Mouse (Mus musculus) embryo, embryonic 9.5 days (tissue): ENCODE data around the gene Rras.
A peak's percentile ranks its signal among the peaks of the same experiment; 100 is the strongest.

Source experiments
- DNase-seq: peaks from one replicate; pipeline ENCODE4 v3.0.0-alpha.2; 2017; ENCODE audit errors: extremely low spot score

Gene Rras

DNA sequence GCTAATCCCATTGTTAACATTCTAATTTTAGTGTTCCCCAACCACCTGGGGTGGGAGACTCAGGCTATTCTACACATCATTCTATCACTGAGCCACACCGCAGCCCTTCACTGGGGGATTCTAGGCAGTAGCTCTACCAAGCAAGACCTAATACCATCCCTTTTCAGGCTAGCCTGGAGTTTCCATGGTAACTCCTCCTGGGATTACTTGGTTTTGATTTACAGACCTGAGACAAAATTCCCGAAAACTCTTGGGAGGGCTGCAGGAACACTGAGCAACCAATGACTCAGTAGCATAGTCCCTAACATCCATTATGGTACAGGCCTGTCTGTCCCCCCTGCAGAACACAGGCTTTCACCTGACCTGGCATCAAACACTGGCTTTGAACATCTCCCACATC lies 8.5 kb downstream of the Rras start:
- no peak for DNase-seq

DNA sequence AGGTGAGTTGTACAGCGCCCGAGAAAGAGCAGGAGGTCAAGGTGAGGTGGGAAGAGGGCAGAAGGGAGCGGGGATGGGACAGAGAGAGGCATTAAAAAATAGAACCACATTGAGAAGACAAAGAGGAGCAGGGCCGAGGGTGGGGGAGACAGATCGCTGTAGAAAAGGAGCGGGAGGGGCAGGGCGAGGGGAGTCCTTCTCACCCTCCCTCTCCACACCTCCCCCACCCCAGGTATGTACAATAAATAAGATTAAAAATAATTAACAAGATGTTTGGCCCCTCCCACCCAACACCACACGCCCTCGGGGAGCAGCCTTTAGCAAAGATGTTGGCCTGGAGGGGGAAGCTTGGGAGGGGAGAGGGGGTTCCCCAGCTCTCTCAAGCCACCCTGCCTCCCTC lies 10.0 kb downstream of the Rras start:
- no peak for DNase-seq

DNA sequence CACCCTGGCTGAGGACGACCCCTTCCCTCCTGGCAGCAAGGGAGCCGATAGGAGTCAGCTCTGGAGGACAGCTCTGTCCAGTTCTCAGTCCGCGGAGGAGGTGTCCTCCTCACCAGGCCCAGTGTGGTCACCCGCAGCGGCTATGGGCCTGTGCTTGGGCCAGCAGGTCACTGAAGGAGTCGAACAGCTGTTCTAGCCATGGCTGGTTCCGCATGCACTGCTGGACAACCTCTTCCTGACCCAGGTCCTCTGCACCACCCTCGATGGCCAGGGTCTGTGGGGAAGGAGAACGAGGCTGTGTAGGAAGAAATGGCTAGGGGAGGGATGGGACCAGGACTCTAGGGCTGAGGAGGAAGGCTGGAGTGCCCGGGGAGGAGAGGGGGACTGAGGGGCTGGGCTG lies 10.6 kb downstream of the Rras start:
- no peak for DNase-seq

DNA sequence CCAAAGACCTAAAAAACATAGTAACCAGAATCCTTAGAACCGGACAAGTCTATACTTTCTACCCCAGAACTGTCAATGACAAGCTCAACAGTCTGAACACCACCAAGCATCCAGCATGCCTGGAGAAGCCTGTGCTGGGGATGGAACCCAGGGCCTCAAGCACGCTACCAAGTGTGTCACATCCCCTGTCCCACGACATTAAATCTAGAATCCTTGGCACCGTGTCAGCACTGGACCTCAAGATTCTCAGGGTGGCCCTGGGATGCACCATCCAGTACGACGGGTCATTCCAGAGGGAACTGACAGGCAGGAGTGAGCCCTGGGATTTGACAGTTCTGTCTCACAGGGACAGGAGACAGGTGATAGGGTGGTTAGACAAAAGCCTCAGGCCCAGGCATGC lies 12.2 kb downstream of the Rras start:
- no peak for DNase-seq

DNA sequence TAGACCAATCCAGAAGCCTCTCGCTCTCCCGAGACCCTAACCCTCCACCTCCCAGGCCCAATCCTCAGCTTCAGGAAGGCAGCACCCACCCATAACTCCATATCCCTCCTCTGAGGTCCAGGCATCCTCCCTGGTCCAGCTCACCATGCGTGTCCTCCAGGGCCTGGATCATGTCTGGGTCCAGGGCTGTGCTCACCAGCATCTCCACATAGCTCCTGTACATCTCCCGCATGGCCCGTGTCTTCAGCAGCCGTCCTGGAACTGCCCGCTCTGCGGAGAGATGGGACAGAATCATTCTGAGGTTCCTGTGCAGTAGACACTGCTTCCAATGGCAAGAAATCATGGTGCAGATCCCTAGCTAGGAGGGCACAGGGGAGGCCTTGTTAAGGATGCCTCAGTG lies 13.1 kb downstream of the Rras start:
- no peak for DNase-seq

DNA sequence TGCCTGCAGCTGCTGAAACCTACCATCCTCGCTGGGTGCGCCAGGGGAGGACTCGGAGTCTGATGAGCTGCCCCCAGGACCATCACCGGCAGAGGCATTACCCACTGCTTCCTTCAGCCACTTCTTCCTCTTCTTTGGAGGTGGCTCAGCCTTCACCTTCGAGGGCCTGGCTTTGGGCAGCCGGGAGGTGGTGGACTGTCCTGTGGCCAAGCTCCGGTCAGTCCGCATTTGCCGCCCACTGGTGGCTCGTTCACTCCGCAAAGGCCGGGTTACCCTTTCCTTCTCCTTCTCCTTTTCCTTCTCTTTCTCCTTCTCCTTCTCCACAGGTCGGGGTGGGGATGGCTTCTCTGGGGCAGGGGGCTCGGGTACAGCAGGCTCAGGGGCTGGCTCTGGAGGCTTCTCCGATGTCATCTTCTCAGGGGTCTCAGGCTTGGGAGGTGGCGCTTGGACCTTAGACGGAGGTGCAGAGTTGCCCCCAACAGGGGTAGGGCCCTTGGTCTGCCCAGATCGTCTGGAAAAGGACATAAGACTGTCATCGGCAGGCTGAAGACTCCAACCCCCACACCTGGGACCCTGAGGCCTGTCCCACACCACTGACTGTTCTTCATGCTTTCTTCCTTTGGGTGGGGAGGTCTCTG lies 16.1 kb downstream of the Rras start:
- DNase-seq: no peak

DNA sequence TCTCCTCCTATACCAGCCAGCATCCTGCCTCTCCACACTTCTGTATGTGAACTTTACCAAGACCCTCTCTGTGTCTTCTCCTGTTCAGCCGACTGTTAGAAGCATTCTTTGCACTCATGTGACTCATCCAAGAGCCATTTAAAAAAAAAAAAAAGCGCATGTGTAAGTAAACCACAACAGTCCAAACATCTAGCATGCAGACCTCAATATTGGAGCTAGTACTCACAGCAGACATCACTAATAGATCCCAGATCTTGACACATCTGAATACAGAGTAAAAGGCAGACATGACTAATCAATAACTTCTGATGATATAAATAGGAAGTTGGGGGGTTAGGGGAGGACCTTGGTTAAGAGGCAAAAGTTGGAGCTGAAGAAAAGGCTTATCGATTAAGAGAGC lies 17.9 kb downstream of the Rras start:
- no peak for DNase-seq

DNA sequence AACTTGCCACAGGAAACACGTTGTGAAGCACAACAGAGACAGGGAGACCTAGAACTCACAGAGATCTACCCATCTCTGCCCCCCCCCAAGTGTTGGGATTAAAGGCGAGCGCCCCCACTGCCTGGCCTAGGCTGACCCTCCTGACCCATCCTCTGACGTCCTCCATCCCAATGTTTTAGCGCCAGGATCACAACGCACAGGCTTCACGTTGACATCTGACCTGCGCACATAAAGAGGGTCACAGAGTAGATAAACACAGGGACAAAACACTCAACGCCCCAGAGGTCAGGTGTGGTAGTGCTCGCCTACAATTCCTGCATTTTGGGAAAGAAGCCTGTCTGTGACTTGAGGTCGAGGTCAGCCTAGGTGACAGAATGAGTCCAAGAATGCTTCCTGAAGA lies 18.9 kb downstream of the Rras start:
- DNase-seq: no peak

DNA sequence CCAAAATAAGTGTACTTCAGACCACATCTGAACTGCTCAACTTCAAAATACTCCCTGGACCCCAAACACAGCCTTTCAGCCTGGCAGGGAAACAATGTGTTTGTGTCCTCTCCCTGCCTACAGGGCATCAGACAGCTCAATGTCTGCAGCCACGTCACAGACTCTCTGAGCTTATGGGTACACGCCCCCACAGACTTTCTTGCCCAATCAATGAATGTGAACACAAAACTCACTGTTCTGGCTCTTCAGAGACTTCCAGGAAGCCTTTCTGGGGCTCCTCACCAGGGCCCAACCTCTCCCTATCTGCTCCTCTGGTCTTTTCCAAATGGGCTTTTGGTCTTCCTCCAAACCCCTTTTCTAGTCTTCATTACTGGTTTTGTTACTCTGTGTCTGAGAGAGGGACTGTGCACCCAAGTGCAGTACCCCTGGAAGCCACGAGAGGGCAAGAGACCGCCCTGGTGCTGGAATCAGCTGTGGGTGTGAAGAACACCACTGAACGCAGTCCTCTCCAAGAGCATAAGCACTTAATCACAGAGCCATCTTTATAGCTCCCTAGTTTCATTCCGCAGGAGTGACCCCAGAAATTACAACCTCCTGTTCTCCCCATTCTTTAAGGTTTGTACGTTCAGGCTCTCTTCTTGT lies 20.1 kb downstream of the Rras start:
- peak; percentile 59 for DNase-seq

DNA sequence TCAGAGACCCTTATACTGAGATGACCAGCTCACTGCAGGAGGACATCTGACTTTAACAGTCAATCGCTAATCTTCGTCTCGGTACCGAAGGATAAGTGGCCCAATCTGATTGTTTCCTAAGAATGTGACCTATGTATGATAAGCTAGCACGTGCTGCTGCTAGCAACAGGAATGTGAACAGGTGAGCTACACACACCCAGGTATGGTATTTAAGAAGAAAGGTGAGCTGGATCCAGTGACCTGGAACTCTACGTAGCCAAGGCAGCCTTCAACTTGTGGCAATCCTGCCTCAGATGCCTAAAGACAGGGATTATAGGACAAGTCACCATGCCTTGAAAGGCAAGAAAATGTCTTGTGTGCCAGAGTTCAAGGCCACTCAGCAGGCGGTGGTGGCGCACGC lies 20.6 kb downstream of the Rras start:
- no peak for DNase-seq

DNA sequence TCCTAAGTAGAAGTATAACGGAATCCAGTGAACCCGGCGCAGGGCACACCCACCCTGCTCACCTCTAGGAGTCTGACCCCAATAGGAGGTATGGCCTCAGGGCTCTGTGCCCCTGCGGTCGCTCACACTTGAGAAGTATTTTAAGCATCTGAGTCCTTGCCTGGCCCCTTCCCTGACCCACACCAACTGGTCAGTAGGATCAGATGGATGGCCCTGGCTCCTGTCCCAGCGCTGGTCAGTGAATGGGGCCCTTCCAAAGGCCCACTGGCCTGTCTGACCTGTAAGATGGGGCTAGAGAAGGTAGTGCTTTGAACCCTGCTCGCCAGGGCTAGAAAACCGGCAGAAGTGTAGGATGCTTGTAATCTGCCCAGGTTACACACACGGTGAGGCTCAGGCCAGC lies 23.1 kb downstream of the Rras start:
- no peak for DNase-seq

DNA sequence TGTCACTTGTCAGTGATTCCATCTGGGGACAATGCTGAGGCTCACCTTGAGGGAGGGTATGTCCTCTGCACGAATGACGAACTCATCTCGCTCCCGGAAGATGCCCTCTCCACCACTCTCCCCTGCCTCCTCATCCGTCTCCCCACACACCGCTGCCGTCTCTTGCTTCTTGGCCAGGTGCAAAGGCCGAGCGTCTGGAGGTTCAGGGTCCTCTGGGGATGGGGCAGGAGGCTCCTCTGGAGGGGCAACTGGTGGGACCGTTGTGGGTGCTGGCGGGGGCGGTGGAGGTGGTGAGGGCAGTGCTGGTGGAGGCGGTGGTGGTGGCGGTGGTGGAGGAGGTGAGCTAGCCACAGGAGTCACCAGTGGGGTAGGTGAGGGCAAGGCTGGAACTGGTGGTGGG lies 25.5 kb downstream of the Rras start:
- DNase-seq: no peak

DNA sequence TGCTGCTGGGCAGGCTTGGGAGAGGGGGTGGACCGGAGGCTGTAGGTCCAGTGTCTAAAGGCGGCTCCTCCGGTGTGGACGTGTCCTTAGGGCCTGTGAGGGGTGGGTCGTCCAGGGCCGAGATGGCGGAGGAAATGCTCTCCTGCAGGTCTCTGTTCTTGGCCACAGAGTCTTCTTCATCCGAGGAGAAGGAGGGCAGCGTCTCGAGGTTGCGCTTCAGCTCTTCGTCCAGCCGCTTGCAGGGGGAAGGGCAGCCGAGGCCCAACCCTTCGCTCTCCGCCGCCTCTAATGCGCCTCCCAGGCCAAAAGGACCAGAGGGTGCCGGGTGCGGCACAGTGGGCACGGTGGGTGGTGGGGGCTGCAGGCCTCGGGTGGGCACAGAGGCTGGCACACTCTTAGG lies 28.0 kb downstream of the Rras start:
- DNase-seq: no peak

DNA sequence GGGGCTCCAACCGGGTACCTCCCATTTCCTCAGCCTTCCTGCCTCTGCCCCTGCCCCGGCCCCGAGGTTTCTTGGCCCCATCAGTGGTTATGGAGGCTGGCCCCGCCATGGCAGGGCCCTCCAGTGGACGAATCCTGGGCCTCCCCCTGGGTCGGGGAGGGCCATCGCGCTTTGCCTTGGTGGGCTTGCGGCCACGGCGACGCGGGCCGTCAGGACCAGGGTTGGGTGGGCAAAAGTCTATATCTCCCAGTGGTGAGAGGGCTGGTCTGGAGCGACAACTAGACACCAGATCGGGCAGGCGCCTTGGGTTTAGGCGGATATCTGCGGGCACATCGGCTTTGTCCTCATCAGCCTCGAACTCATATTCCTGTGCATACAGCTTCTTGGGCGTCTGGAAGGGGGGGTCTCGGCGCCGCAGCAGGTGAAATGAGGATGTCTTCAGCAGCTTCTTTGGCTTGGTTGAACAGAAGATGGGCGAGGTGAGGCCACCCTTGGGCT lies 29.1 kb downstream of the Rras start:
- DNase-seq: no peak

DNA sequence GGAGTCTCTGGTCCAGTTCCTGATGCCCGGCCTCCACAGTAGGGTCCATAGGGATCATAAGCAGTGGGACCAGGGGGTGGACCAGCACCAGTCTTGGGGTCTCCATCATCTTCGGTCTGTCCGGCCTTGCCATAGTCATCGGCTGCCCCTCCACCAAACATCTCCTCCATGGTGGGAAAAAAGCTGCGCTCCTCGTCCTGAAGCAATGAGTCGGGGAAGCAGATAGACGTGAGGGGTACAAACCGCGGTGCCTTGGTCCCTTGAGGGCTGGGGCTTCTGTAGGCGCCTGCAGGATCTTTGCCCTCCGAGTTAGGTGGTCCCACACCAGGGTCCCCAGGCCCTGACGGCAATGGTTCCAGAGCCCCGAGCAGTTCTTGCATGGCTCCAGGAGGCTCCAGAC lies 29.7 kb downstream of the Rras start:
- no peak for DNase-seq

DNA sequence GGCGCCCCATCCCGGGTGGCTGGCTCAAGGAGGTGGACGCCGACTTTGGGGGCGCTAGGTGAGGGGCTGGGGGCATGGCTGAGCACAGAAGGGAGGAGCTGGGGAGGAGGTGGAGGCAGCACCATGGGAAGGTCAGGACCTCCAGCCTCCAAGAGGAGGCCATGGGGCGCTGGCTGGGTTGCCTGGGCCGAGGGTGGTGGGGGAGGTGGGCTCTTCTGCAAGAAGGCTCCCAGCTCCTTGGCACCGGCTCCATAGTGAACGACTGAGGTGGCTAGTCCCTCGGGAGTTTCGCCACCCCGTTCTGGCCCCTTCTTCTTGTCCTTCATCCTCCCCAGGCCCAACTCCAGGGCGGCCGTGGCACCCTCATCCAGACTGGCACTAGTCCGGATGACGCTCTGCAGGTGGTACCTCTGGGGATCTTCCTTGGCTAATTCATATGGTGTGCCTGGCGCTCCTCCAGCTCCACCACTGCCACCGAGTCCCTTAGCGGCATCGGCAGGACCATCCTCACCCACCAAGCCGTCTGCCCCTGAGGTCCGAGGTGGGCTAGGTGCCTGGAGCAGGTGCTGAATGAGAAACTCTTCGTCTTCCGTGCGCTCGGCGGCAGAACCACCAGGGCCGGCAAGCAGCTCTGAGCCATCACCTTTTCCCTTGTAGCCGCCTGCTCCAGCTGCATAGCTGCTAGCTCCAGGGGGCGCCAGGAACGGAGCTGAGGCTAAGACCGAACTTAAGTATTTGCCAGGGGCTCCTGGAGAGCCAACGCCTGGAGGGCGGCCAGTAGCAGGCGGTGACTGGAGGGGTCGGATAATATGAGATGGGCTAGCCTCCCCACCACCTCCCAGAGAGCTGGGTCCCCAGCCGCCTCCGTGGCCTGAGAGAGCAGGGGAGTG lies 30.5 kb downstream of the Rras start:
- no peak for DNase-seq

DNA sequence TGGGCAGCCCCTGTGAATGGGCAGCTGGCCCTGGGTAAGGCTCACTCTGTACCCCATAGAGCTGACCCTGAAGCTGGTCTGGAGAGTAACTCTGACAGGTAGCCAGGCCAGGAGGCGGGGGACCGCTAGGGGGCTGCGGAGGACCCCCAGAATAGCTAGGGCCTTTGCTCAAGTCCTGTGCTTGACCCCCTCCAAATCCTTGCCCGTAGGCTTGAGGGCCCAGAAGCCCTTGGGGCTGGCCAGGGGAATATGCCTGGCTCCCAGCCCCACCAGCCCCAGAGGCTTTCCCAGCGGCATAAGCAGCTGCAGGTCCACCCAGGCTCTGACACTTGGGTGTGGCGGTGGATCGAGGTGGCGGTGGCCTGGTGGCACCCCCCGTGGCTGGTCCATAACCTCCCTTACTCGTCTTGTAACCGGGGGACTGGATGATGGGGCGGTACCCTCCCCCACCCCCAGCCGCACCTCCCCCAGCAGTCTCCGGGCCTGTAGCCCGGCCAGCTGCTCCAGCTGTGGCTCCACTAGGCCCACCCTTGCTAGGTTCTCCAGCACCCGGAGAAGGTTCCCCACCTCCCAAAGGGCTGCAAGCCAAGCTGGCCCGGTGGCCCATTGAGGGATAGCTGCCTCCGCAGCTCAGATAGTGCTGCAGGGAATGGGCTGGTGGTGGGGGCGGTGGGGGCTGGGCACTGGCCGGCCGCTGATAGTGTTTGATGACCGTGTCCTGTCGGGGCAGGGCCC lies 31.3 kb downstream of the Rras start:
- no peak for DNase-seq

DNA sequence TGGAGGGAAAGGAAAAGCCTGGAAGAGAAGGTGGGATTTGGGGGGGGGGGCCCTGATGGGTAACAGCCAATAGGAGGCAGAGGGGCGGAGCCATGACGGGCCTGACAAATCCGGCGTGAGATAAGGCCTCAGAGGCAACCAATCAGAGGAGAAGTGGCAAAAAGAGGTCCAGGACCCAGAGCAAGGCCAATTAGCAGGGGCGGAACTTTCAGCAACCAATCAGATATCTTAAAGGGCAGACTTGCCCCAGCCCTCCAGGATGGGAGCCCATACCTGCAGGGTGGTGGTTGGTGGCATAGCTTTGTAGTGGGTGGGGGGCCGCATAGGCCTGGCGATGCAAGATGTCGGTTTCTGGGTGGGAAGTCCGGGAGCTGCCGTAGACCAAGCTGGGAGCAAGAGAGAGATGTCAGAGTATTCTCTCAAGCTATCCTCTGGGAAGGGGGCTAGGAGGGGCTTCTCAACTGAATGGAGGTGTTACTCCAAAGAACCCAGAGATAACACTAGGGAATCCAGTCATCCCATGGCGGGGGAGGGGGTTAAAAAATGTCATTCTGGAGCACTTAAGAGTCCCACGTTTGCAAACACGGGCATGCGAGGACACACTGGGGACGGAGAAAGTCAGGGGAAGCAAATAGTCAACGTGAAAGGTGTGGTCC lies 33.3 kb downstream of the Rras start:
- DNase-seq: peak; percentile 88

DNA sequence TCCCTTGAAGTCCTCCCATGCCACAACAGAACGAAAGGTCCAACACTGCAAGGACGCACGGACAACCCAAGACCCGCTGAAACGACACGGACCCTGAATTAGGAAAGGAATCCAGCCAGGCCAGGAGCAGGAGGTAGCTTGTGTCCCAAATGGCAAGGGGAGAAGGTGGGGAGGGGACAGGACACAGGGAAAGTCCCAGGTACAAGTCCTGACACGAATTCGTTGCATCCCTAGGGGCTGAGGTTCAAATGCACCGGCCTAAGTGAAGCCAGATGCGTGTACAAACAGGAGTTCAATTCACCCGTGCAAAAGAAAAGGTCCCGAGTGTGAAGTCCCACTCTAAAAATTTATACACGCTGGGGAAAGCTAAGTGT lies 33.8 kb downstream of the Rras start:
- peak; percentile 29 for DNase-seq

DNA sequence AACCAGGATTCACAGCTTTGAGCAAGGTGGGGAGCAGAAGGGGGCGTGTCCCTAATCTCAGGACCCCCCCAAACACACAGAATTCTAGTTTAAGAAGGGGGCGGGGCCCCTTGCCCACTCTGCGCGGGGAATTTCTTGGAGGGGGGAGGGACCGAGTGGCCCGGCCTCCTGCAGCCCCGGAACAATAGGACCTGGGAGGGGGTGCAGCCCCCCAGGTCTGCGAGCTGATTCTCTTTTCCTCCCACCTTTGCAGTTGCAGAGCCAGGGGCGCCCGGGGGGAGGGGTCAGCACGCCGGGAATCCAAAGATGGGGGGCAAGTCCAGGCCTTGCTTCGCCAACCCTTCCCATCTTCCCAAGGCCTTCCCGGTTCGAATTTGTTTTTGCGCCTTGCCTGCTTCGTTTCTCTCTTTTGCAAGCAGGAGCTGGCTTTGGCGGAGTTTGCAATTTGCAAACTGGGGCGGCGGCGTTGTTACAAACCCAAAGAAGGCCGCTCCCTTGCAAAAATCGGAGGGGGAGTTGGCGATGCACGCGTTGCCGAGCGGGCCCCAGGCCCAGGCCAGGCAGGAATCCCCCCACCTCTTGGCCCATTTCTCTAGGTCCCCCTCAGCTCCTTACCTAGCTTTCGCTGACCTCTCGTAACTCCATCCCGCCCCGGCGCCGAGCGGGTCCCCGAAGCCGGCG lies 34.6 kb downstream of the Rras start:
- DNase-seq: no peak

DNA sequence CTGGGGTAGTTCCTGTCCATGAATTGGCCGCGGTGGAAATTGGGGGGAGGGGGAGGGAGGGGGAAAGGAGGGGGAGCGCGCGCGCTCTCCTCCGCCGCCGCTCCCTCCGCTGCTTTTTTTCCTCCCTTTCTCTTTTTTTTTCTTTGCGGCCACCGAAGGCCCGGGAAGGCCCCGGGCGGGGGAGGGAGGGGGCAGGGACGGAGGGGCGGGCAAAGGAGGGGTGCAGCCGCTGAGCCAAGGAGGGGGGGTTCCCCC lies 35.0 kb downstream of the Rras start, which contains the start of gene Prr12:
Gene Prr12 (minus strand): TSS at position 20 of the 255 bp plus-strand sequence.
- DNase-seq: no peak
